Mouse (Mus musculus): ENCODE data around the gene Cdx2. TPM values are rescaled to one million over a fixed set of nuclear protein-coding genes. Genes with fewer than 3 reads are reported as not detected.

Cdx2 gene
- total RNA-seq, 1 experiment from 2014 or later: not detected

- DNase-seq: no peak
Observed at GRCm38 (mm10) chr5:147315432-147316075, 8.5 kb upstream of the Cdx2 start.

- DNase-seq: peak; percentile 59
Observed at GRCm38 (mm10) chr5:147314646-147315431, 7.8 kb upstream of the Cdx2 start.

DNA sequence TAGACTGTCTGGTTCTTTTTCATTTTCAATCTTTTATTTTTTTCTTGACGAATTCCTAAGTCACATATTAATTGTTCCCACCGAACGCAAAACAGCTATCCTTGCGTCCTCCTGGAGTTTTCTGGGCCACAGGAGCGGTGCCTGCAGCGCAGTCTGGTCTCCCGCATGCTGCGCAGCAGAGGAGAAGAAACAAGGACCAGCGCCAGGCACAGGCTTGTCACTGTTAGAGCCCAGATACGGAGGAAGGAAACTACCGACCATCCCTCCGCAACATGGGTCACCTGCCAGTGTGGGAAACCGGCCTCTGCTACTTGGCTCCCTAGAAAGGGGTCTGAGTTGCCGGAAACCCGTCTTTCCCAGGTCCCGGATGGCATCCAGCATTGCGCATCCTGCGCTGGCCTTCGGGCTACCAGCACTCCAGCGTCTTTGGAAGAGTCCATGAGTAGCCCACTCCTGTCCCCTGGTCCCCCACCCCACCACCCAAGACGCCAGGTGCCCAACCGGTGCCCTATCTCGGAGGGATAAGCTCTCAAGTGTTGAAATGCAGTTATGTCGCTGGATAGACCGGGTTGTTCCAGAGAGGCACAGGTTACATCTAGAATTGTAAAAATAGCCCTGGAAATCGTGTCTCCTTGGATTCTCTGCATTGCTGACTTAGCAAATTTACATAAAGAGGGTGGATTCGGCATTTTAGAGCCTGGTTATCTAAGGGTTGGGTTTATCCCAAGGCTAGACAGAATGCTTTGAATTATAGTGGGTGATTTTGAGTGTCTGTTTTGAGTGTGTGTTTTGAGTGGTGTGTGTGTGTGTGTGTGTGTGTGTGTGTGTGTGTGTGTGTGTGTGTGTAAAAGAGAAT, 6.0 kb upstream of the Cdx2 start:
- DNase-seq: no peak

- DNase-seq: no peak
Observed at GRCm38 (mm10) chr5:147309786-147310185, 2.7 kb upstream of the Cdx2 start.

DNA sequence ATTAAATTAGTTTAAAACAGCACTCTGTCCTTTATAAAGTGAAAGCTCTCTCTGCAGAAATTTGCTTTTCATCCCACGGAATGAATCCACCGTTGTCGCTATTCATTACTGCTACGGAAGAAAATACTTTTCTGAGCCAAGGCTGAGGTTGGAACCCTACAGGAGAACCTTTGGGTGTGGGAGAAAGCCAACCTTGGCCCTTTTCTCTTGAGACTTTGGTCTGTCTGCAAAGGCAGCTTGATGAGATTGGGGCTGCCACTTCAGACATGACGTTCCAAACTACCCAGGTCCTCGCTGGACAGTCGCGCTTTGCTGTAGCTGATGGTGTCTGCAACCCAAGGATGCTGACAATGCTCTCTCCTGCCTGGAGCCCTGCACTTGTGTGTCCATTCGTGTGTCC, 1.4 kb upstream of the Cdx2 start:
- DNase-seq: no peak

DNA sequence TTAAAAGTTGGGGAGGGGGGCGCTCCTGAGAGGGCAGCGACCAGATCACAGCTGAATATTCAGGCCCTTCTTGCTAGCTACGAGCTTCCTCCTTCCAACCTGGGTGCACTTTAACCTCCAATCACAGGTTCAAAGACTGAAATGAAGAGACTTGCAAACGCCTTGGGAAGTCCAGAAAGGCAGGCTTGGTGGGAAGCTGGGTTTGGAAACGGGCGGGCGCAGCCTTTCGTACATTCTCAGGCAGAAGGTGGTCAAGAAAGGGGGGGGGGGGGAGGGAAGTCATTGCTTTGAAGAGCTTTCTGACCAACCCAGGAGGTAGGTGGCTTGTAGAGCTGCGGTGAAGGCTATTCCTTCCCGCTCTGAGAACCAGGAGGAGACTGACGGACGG, 322 bp upstream of the Cdx2 start:
- no peak for DNase-seq

DNA sequence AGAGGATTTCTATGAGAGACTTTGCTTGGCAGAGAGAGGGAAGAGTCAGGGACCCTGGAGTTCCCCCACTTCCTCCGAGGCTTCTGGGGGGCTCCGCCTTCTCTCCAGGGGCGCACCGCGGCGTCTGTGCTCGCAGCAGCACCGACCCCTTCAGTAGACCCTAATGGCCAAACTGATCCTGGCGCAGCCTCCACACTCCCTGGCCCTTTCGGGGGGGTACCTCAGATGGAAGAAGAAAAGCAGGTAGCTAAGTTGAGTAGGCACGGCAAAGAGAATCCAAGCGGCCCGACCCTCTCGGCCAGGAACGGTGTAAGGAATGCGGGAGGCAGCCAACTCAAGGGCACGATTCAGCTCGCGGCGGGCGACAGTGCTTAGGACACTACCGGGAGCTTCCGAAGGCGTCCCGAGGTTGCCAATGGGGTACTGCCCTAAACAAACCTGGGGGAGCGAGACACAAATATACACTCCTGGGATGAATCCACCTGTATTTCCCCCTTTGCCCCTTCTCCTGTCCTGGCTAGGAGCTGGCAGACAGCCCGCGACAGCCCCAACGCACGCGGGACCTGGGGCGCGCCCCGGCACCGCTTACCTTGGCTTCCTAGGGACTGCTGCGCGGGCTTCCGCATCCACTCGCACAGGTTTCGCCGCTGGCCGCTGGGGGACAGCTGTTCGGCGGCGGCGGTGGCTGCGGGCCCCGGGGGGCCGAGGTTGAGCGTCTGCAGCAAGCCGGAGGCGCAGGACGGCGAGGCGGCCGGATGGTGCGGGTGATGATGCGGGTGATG, 1.0 kb downstream of the Cdx2 start:
- no peak for DNase-seq

GRCm38 (mm10) chr5:147305166-147305565, 1.9 kb downstream of the Cdx2 start:
- DNase-seq: no peak

GRCm38 (mm10) chr5:147304276-147305155, 2.6 kb downstream of the Cdx2 start:
- no peak for DNase-seq

DNA sequence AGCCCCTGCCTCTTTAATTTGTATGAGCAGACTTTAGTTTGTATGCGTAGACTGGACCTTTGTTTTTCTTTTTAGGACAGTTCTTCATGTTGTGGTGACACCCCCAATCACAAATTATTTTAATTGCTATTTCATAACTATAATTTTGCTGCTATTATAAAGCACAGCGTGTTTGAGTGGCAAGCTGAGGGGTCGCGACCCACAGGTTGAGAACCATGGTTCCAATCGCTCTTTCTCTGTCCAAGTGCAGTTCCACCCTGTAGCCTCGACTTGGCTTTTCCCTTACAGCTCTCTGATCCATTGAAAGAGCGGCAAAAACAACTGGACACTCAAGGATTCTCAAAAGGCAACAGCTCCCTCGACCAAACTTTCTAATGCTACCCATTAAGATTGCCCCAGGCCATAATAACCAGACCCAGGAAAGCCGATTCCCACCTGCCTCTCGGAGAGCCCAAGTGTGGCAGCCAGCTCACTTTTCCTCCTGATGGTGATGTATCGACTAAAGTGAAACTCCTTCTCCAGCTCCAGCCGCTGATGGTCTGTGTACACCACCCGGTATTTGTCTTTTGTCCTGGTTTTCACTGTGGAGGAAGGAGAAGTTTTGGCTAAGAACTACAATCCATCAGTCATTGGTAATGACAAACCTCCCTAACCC, 4.2 kb downstream of the Cdx2 start:
- no peak for DNase-seq

DNA sequence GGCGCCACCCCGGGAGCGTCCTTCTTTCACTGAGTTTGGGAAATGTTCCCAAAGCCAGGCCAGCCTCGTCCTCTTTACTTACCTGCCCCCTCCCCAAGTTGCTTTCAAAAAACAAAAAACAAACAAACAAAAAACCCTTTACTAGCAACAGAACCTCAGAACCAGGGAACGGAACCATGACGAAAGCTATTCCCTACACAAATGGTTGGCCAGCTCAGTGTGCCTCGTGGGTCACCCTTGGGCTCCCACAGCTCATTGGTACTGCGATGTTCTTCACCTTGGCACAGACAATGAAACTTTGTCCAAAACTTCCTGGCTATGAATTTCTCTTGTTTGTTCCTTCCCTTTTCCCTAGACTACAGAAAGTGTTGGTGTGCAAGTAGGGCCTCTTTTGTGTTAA, 4.9 kb downstream of the Cdx2 start:
- no peak for DNase-seq

DNA sequence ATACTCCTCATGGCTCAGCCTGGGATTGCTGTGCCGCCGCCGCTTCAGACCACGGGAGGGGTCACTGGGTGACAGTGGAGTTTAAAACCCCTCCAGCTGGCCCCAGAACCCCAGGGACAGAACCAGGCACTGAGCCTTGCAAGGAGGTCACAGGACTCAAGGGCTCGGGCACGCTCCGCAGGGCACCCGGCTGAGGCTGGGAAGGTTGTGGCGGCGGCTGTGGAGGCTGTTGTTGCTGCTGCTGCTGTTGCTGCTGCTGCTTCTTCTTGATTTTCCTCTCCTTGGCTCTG, 5.3 kb downstream of the Cdx2 start:
- DNase-seq: no peak

DNA sequence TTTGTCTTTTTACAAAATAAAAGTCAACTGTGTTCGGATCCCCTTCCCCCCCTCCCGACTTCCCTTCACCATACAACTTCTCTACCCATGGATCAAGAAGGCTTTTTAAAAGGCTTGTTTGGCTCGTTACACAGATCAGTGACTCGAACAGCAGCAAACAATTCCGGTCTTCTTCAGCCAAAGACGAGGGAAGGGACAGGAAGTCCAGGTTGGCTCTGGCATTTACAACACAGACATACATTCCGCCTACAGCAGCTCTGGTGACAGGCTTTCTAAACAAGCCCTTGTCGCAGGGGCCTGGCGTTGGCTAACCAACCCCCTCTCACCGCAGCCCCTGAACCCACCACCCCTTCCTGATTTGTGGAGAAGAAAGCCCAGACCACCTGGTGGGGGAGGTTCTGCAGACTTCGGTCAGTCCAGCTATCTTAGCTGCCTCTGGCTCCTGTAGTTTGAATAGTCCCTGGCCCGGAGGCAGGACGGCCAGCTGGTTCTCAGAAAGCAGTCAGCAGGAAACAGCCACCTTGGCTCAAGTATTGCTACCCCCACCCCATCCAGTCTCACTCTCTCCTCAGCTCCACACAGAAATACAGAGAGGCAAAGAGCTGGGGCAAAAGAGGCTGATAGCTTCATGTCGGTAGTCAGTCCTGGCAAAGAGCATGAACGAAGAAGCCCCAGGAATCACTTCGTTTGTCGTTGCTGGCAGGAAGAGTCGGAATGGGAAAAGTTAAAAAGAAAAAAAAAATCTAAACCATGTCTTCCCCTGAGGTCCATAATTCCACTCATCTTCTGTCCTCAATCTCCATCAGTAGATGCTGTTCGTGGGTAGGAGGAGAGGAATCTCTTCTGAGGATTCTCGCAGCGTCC, 5.9 kb downstream of the Cdx2 start:
- no peak for DNase-seq

- no peak for DNase-seq
Observed at GRCm38 (mm10) chr5:147300001-147300363, 7.1 kb downstream of the Cdx2 start.

- peak; percentile 49 for DNase-seq
Observed at GRCm38 (mm10) chr5:147299255-147300000, 7.6 kb downstream of the Cdx2 start.

DNA sequence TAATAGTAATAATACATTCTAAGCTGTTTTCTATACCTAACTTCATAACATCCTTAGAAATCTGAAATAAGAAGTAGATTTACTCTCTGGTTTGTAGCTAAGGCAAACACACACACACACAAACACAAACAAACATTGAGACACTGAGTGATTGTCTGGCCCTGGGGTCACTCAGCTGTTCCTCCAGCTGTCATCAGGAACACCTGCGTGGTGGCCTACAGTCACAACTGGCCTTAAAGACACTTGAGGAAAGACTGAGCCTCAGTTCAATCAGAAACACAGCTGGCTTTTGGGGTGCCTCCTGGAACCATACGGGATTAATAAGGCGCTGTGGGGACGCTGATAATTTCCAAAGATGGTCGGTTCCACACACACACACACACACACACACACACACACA, 9.8 kb downstream of the Cdx2 start:
- no peak for DNase-seq

GRCm38 (mm10) chr5:147294121-147294520, 12.9 kb downstream of the Cdx2 start:
- peak; percentile 25 for DNase-seq

GRCm38 (mm10) chr5:147293127-147293910, 13.8 kb downstream of the Cdx2 start:
- peak; percentile 65 for DNase-seq

Measured in adrenal gland, postnatal 25 days (tissue).